Mouse (Mus musculus) midbrain, embryonic 16.5 days (tissue): Measurements from ENCODE around the gene Vinac1. TPM values are rescaled to one million over a fixed set of nuclear protein-coding genes. Genes with fewer than 3 reads are reported as not detected.
A peak's percentile ranks its signal among the peaks of the same experiment; 100 is the strongest.

Experiments
- ATAC-seq: fragments of 200-750 bp; cut with Nextera tagmentation; 2 replicates; pipeline ENCODE4 v1.8.0; 2017; ENCODE audit warnings: moderate TSS enrichment
- H3K27ac ChIP-seq: fragments of 300-500 bp; sonication (generic); 2 replicates; pipeline ENCODE4 v1.5.1; 2014; ENCODE audit warnings: mild to moderate bottlenecking, low read length, mixed read lengths
- H3K27me3 ChIP-seq: fragments of 300-500 bp; sonication (generic); 2 replicates; pipeline ENCODE4 v1.6.1; 2014; ENCODE audit warnings: low read depth, low read length, mixed read lengths; ENCODE audit not compliant: control insufficient read depth, insufficient read depth
- H3K36me3 ChIP-seq: fragments of 300-500 bp; sonication (generic); 2 replicates; pipeline ENCODE4 v1.6.1; 2014; ENCODE audit warnings: mild to moderate bottlenecking, low read length, moderate library complexity, mixed read lengths; ENCODE audit not compliant: control insufficient read depth, insufficient read depth
- H3K4me1 ChIP-seq: fragments of 300-500 bp; sonication (generic); 2 replicates; pipeline ENCODE4 v1.6.1; 2014; ENCODE audit warnings: mild to moderate bottlenecking, low read length, mixed read lengths; ENCODE audit not compliant: control insufficient read depth, insufficient read depth
- H3K4me2 ChIP-seq: fragments of 300-500 bp; sonication (generic); 2 replicates; pipeline ENCODE4 v1.6.1; 2014; ENCODE audit warnings: mild to moderate bottlenecking, low read length, mixed read lengths
- H3K4me3 ChIP-seq: fragments of 300-500 bp; sonication (generic); 2 replicates; pipeline ENCODE4 v1.5.1; 2014; ENCODE audit warnings: low read depth, mild to moderate bottlenecking, low read length, moderate library complexity, mixed read lengths
- H3K9ac ChIP-seq: fragments of 300-500 bp; sonication (generic); 2 replicates; pipeline ENCODE4 v1.6.1; 2014; ENCODE audit warnings: low read depth, low read length, mixed read lengths
- H3K9me3 ChIP-seq: fragments of 300-500 bp; sonication (generic); replicated peaks from 2 replicates; pipeline ENCODE4 v1.6.1; 2014; ENCODE audit warnings: mild to moderate bottlenecking, low read length, mixed read lengths; ENCODE audit not compliant: control insufficient read depth, poor library complexity, severe bottlenecking
- WGBS: fragments of 180-500 bp; shearing (Covaris S2); extraction: QIAGEN DNeasy Blood & Tissue Kit; methylation state at CpG from one replicate; pipeline ENCODE4 v1.1.7; 2014; 5-methylcytosine and 5-hydroxymethylcytosine counted together
- polyA plus RNA-seq: library from polyadenylated mRNA; unstranded; fragments of >200 nt; fragmentation: Nextera tagmentation; extraction: Ambion mirVana; gene quantifications from 2 replicates; pipeline ENCODE4 v1.2.1, GENCODE M21; 2015

The Vinac1 gene
- polyA plus RNA-seq, 1 experiment from 2014 or later, result 1.0 TPM

- H3K9me3 ChIP-seq, result no peaks in the 10 kb centered on the region
- no peak overlapping the region for H3K4me2 ChIP-seq
- peaks cover 30% of the 10 kb centered on the region for H3K36me3 ChIP-seq
- 80% methylated on average over 3 of the region's 3 CpGs for WGBS
- H3K27ac ChIP-seq, result no peak overlapping the region
- H3K4me3 ChIP-seq, result no peak overlapping the region
- H3K4me1 ChIP-seq, result no peaks in the 10 kb centered on the region
- H3K9ac ChIP-seq, result no peak overlapping the region
- no peak for ATAC-seq
- H3K27me3 ChIP-seq, result no peaks in the 10 kb centered on the region
These were observed 30.3 kb upstream of the Vinac1 start for GRCm38 (mm10) chr2:129078313-129078712.

GRCm38 (mm10) chr2:129070296-129070695 is 22.3 kb upstream of the Vinac1 start:
- Histone ChIP-seq H3K4me3 (no peak overlapping the region), H3K9ac (no peak overlapping the region), H3K27ac (no peak overlapping the region), H3K4me1 (peaks cover 25% of the 10 kb centered on the region), H3K27me3 (no peaks in the 10 kb centered on the region), H3K36me3 (peaks cover 4% of the 10 kb centered on the region; the same call in 1 of the 2 replicates), H3K4me2 (no peak overlapping the region), H3K9me3 (no peaks in the 10 kb centered on the region)
- WGBS, result 90% methylated on average over 3 of the region's 3 CpGs
- no peak for ATAC-seq

GRCm38 (mm10) chr2:129066326-129066725 is 18.4 kb upstream of the Vinac1 start:
- WGBS, result under 1% methylated on average over 20 of the region's 20 CpGs

GRCm38 (mm10) chr2:129065437-129066282 is 17.7 kb upstream of the Vinac1 start, which contains the start of gene Ttl:
Gene Ttl, plus strand, starts transcription at chr2:129065942.
- H3K4me2 ChIP-seq, result peak within 1 kb of the TSS; percentile 68
- H3K27ac ChIP-seq, result peak within 1 kb of the TSS; percentile 88
- H3K4me1 ChIP-seq, result peaks cover 31% of the 10 kb centered on the region
- H3K4me3 ChIP-seq, result peak within 1 kb of the TSS; percentile 89
- H3K9ac ChIP-seq, result peak within 1 kb of the TSS; percentile 94
- H3K9me3 ChIP-seq, result no peaks in the 10 kb centered on the region
- no peaks in the 10 kb centered on the region for H3K27me3 ChIP-seq
- under 1% methylated on average over 61 of the region's 62 CpGs for WGBS
- peaks cover 4% of the 10 kb centered on the region; the same call in 1 of the 2 replicates for H3K36me3 ChIP-seq
- ATAC-seq, result peak; percentile 96

More at GRCm38 (mm10) chr2:129066326-129066725, 18.4 kb upstream of the Vinac1 start:
- peak overlapping the region; percentile 94 for H3K9ac ChIP-seq
- H3K9me3 ChIP-seq, result no peaks in the 10 kb centered on the region
- H3K4me2 ChIP-seq, result peak overlapping the region; percentile 68
- H3K27me3 ChIP-seq, result no peaks in the 10 kb centered on the region
- peaks cover 4% of the 10 kb centered on the region; the same call in 1 of the 2 replicates for H3K36me3 ChIP-seq
- peak overlapping the region; percentile 89 for H3K4me3 ChIP-seq
- H3K4me1 ChIP-seq, result peaks cover 31% of the 10 kb centered on the region
- H3K27ac ChIP-seq, result peak overlapping the region; percentile 88
- ATAC-seq, result peak; percentile 88

GRCm38 (mm10) chr2:129061456-129062059 is 13.6 kb upstream of the Vinac1 start:
- no peaks in the 10 kb centered on the region for H3K9me3 ChIP-seq
- 80% methylated on average over 10 of the region's 10 CpGs for WGBS
- no peak for ATAC-seq

GRCm38 (mm10) chr2:129057920-129058361 is 10.0 kb upstream of the Vinac1 start:
- H3K9ac ChIP-seq, result no peak overlapping the region
- no peak for ATAC-seq
- H3K4me3 ChIP-seq, result no peak overlapping the region
- no peaks in the 10 kb centered on the region for H3K4me1 ChIP-seq
- no peak overlapping the region for H3K27ac ChIP-seq
- no peaks in the 10 kb centered on the region for H3K36me3 ChIP-seq
- no peaks in the 10 kb centered on the region for H3K27me3 ChIP-seq
- H3K4me2 ChIP-seq, result no peak overlapping the region
- H3K9me3 ChIP-seq, result no peaks in the 10 kb centered on the region
- 84% methylated on average over 6 of the region's 6 CpGs for WGBS

More at GRCm38 (mm10) chr2:129061456-129062059, 13.6 kb upstream of the Vinac1 start:
- peaks cover 6% of the 10 kb centered on the region; the same call in 1 of the 2 replicates for H3K4me1 ChIP-seq
- H3K9ac ChIP-seq, result no peak overlapping the region
- no peak overlapping the region for H3K4me3 ChIP-seq
- no peak overlapping the region for H3K27ac ChIP-seq
- H3K4me2 ChIP-seq, result no peak overlapping the region
- no peaks in the 10 kb centered on the region for H3K36me3 ChIP-seq
- H3K27me3 ChIP-seq, result no peaks in the 10 kb centered on the region

- ATAC-seq, result no peak
- Histone ChIP-seq H3K4me1 (no peaks in the 10 kb centered on the region), H3K4me3 (no peak overlapping the region), H3K36me3 (no peaks in the 10 kb centered on the region), H3K27me3 (no peaks in the 10 kb centered on the region), H3K9me3 (no peaks in the 10 kb centered on the region), H3K27ac (no peak overlapping the region), H3K4me2 (no peak overlapping the region), H3K9ac (no peak overlapping the region)
- WGBS, result 96% methylated on average over 8 of the region's 8 CpGs
These were observed 9.3 kb upstream of the Vinac1 start for GRCm38 (mm10) chr2:129057256-129057655.

- Histone ChIP-seq H3K27ac (no peak overlapping the region), H3K9ac (no peak overlapping the region)
- WGBS, result 41% methylated on average over 9 of the region's 9 CpGs
These were observed 8.6 kb upstream of the Vinac1 start for GRCm38 (mm10) chr2:129056597-129056996.

GRCm38 (mm10) chr2:129055741-129056140 is 7.8 kb upstream of the Vinac1 start:
- ATAC-seq, result no peak
- no peaks in the 10 kb centered on the region for H3K27me3 ChIP-seq
- WGBS, result 95% methylated on average over 6 of the region's 6 CpGs
- no peak overlapping the region for H3K4me2 ChIP-seq
- H3K4me1 ChIP-seq, result no peaks in the 10 kb centered on the region
- no peak overlapping the region for H3K27ac ChIP-seq
- H3K4me3 ChIP-seq, result no peak overlapping the region
- H3K36me3 ChIP-seq, result no peaks in the 10 kb centered on the region
- no peaks in the 10 kb centered on the region for H3K9me3 ChIP-seq
- no peak overlapping the region for H3K9ac ChIP-seq

More at GRCm38 (mm10) chr2:129056597-129056996, 8.6 kb upstream of the Vinac1 start:
- no peak for ATAC-seq
- H3K4me1 ChIP-seq, result no peaks in the 10 kb centered on the region
- H3K4me3 ChIP-seq, result no peak overlapping the region
- no peak overlapping the region for H3K4me2 ChIP-seq
- no peaks in the 10 kb centered on the region for H3K27me3 ChIP-seq
- H3K9me3 ChIP-seq, result no peaks in the 10 kb centered on the region
- H3K36me3 ChIP-seq, result no peaks in the 10 kb centered on the region
